Comparison of ENCODE assay signal across 8 mouse cellular contexts in genomic region chr8:123157888-123158465, GRCm38 (mm10). TPM values are rescaled to one million over a fixed set of nuclear protein-coding genes. Genes with fewer than 3 reads are reported as not detected.
DNase-seq lines count a peak whose midpoint lies in the region; ATAC-seq and TF ChIP-seq lines count a peak whose summit lies in the region.

Sult5a1 (minus strand) TSS chr8:123158315.

- ATAC-seq in heart, postnatal 0 days (ENCODE audit: insufficient read depth, low read depth): no peak
- no peak for ATAC-seq in liver, embryonic 15.5 days (ENCODE audit: insufficient read depth)

- H3K9me3 ChIP-seq in heart, postnatal 0 days (replicated peaks; ENCODE audit: control insufficient read depth, low read length): no peaks in the 10 kb centered on the region
- no peaks in the 10 kb centered on the region for H3K9me3 ChIP-seq in liver, embryonic 15.5 days (replicated peaks)

- peak within 1 kb of the TSS; percentile 0; the same call in 1 of the 2 replicates for H3K27ac ChIP-seq in layer of hippocampus, adult 2 months
- H3K27ac ChIP-seq in heart, postnatal 0 days (ENCODE audit: low read depth): no peak within 1 kb of the TSS
- H3K27ac ChIP-seq in liver, embryonic 15.5 days (replicated peaks): no peak within 1 kb of the TSS
- no peak within 1 kb of the TSS for H3K27ac ChIP-seq in left cerebral cortex, adult 2 months

- H3K4me1 ChIP-seq in heart, postnatal 0 days (ENCODE audit: control insufficient read depth, insufficient read depth): peaks cover 23% of the 10 kb centered on the region
- H3K4me1 ChIP-seq in liver, embryonic 15.5 days (replicated peaks): peaks cover 40% of the 10 kb centered on the region

- H3K27me3 ChIP-seq in heart, postnatal 0 days (ENCODE audit: control insufficient read depth, insufficient read depth, low read length): no peaks in the 10 kb centered on the region
- 0 out of 2 replicates have a peak, but pooled peaks cover 10% of the 10 kb centered on the region for H3K27me3 ChIP-seq in liver, embryonic 15.5 days

- no peak within 1 kb of the TSS for H3K4me3 ChIP-seq in layer of hippocampus, adult 2 months
- no peak within 1 kb of the TSS for H3K4me3 ChIP-seq in heart, postnatal 0 days (ENCODE audit: low read depth, low read length)
- H3K4me3 ChIP-seq in liver, embryonic 15.5 days (replicated peaks): no peak within 1 kb of the TSS
- no peak within 1 kb of the TSS for H3K4me3 ChIP-seq in left cerebral cortex, adult 2 months

- TF ChIP-seq EP300 in heart, postnatal 0 days (IDR thresholded peaks at IDR 0.05; ENCODE audit: low read depth): no peak

- no peak for DNase-seq in adrenal gland, adult 2 months
- DNase-seq in adrenal gland, adult (ENCODE audit: inconsistent age in 2 of 2, low spot score in 1 of 2): no peak
- no peak for DNase-seq in layer of hippocampus, adult 2 months (ENCODE audit: low spot score in 2 of 2)
- no peak for DNase-seq in layer of hippocampus, adult 8-10 months (ENCODE audit: low spot score in 2 of 2)
- DNase-seq in heart, postnatal 0 days (ENCODE audit: low spot score): no peak
- no peak for DNase-seq in left cerebral cortex, adult 2 months (ENCODE audit: extremely low spot score in 1 of 2, low spot score in 2 of 2)
- DNase-seq in testis, postnatal 10 days (ENCODE audit: low spot score): no peak

- no peaks in the 10 kb centered on the region for H3K36me3 ChIP-seq in heart, postnatal 0 days (replicated peaks; ENCODE audit: control insufficient read depth, insufficient read depth, low read length)
- no peaks in the 10 kb centered on the region for H3K36me3 ChIP-seq in liver, embryonic 15.5 days (replicated peaks)

- H3K9ac ChIP-seq in heart, postnatal 0 days (replicated peaks; ENCODE audit: low read depth, low read length): no peak within 1 kb of the TSS
- no peak within 1 kb of the TSS for H3K9ac ChIP-seq in liver, embryonic 15.5 days

- intact Hi-C loops in left cerebral cortex, adult 2 months (cut with DNase I): no loop called here

- TF ChIP-seq CTCF in layer of hippocampus, adult 2 months (conservative IDR thresholded peaks at IDR 0.05): peak; percentile 22; the same call in 1 of the 2 replicates
- no peak for TF ChIP-seq CTCF in heart, postnatal 0 days (IDR thresholded peaks at IDR 0.05; ENCODE audit: low read depth)
- TF ChIP-seq CTCF in left cerebral cortex, adult 2 months (IDR thresholded peaks at IDR 0.05): no peak

- 40% methylated on average over 13 of the region's 13 CpGs for WGBS in heart, postnatal 0 days
- 29% methylated on average over 13 of the region's 13 CpGs for WGBS in liver, embryonic 15.5 days (ENCODE audit: insufficient replicate concordance)

- peak within 1 kb of the TSS; percentile 40 for H3K4me2 ChIP-seq in heart, postnatal 0 days (ENCODE audit: low read depth, low read length)
- H3K4me2 ChIP-seq in liver, embryonic 15.5 days: peak within 1 kb of the TSS; percentile 23

RNA-seq across cellular contexts. Expression of gene Sult5a1, which starts in this region (rescaled TPM):
- 10 to 100 TPM in 1 of 2 experiments, 1 to 10 TPM in 1; 7.6 to 10.1 TPM for total RNA-seq in adrenal gland, adult 2 months (2021)
- 18.8 and 20.4 TPM in 2 replicates for polyA plus RNA-seq in adrenal gland, adult 2 months (2012; rRNA removed)
- 1 to 10 TPM; 2.0 to 2.8 TPM for total RNA-seq in layer of hippocampus, adult 2 months (2021)
- total RNA-seq in layer of hippocampus, adult 8-10 months (2022): 1 to 10 TPM; 1.7 to 3.1 (median 1.9) TPM
- 1.4 and 3.4 TPM in 2 replicates for total RNA-seq in heart, postnatal 0 days (2014; rRNA removed; ENCODE audit: low replicate concordance)
- 1.6 and 2.0 TPM in 2 replicates for polyA plus RNA-seq in heart, postnatal 0 days (2015; fragmentation: Nextera tagmentation; extraction: Ambion mirVana)
- 0.76 and 0.96 TPM in 2 replicates for polyA plus RNA-seq in liver, embryonic 15.5 days (2015; fragmentation: Nextera tagmentation; extraction: Ambion mirVana)
- under 1 TPM in 1 of 2 experiments, not detected in 1; 0.84 TPM for total RNA-seq in left cerebral cortex, adult 2 months (2021)
